Mouse (Mus musculus) embryonic facial prominence, embryonic 11.5 days (tissue): ENCODE measurements at regions not wholly inside any gene's neighbourhood (a gene's known extent, or its start where the extent isn't known, plus 50 kb on each side); places are given as distances from the start of the nearest gene placed in this dataset.

ENCODE experiments used
- ATAC-seq: fragments of 200-750 bp; cut with Nextera tagmentation; replicated peaks from 2 replicates; pipeline ENCODE4 v1.8.0; 2017; ENCODE audit warnings: low read depth; ENCODE audit not compliant: insufficient number of reproducible peaks, low FRiP score, low TSS enrichment
- DNase-seq: peaks from one replicate; pipeline ENCODE4 v3.0.0-alpha.2; 2015; ENCODE audit warnings: low spot score
- H3K27ac ChIP-seq: fragments of 300-500 bp; sonication (generic); replicated peaks from 2 replicates; pipeline ENCODE4 v1.5.1; 2014; ENCODE audit warnings: mild to moderate bottlenecking, low read depth, low read length, control low read depth
- H3K27me3 ChIP-seq: fragments of 300-500 bp; sonication (generic); 2 replicates; pipeline ENCODE4 v1.6.1; 2014; ENCODE audit warnings: mild to moderate bottlenecking, low read length, moderate library complexity, mixed read lengths; ENCODE audit not compliant: control insufficient read depth, insufficient read depth
- H3K36me3 ChIP-seq: fragments of 300-500 bp; sonication (generic); replicated peaks from 2 replicates; pipeline ENCODE4 v1.6.1; 2014; ENCODE audit warnings: low read depth, mild to moderate bottlenecking, low read length, moderate library complexity, mixed read lengths; ENCODE audit not compliant: control insufficient read depth, insufficient read depth
- H3K4me1 ChIP-seq: fragments of 300-500 bp; sonication (generic); 2 replicates; pipeline ENCODE4 v1.6.1; 2014; ENCODE audit warnings: low read length, mixed read lengths; ENCODE audit not compliant: control insufficient read depth, insufficient read depth
- H3K4me2 ChIP-seq: fragments of 300-500 bp; sonication (generic); 2 replicates; pipeline ENCODE4 v1.6.1; 2014; ENCODE audit warnings: low read depth, mild to moderate bottlenecking, control low read depth, low read length, moderate library complexity
- H3K4me3 ChIP-seq: fragments of 300-500 bp; sonication (generic); 2 replicates; pipeline ENCODE4 v1.5.1; 2014; ENCODE audit warnings: low read depth, low read length, control low read depth
- H3K9ac ChIP-seq: fragments of 300-500 bp; sonication (generic); replicated peaks from 2 replicates; pipeline ENCODE4 v1.6.1; 2014; ENCODE audit warnings: mild to moderate bottlenecking, control low read depth, low read length
- H3K9me3 ChIP-seq: fragments of 300-500 bp; sonication (generic); replicated peaks from 2 replicates; pipeline ENCODE4 v1.6.1; 2016; ENCODE audit warnings: mild to moderate bottlenecking, low read length, inconsistent platforms, mixed read lengths; ENCODE audit not compliant: control insufficient read depth
- WGBS: fragments of 180-500 bp; shearing (Covaris S2); extraction: QIAGEN DNeasy Blood & Tissue Kit; methylation state at CpG from one replicate; pipeline ENCODE4 v1.1.7; 2014; 5-methylcytosine and 5-hydroxymethylcytosine counted together

DNA sequence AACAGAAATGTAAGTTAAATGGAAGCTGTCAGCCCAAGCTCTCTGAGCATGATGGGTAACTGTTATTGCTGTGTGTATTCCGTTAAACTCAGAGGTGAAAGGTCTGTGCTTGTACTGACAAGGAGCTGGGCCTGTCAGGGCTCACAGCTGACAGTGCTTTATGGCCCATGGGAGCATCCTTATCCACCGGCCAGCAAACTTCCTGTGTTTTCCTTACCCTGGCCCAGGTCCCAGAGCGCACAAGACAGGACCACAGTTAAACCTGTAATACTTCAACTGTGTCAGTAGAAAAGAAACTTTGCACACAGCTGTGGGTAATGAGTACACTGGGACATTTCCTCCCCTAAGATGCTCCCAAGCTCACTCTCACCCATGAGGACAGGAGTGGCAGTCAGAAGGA is 407.7 kb upstream of the Mmadhc start:
- H3K4me2 ChIP-seq = no peak overlapping the region
- H3K9ac ChIP-seq = no peak overlapping the region
- H3K27me3 ChIP-seq = no peaks in the 10 kb centered on the region
- H3K4me3 ChIP-seq = no peak overlapping the region
- DNase-seq = no peak
- ATAC-seq = no peak
- H3K27ac ChIP-seq = no peak overlapping the region
- no peaks in the 10 kb centered on the region for H3K9me3 ChIP-seq
- H3K36me3 ChIP-seq = no peaks in the 10 kb centered on the region
- no peaks in the 10 kb centered on the region for H3K4me1 ChIP-seq
- WGBS = 32% methylated on average over 3 of the region's 3 CpGs

DNA sequence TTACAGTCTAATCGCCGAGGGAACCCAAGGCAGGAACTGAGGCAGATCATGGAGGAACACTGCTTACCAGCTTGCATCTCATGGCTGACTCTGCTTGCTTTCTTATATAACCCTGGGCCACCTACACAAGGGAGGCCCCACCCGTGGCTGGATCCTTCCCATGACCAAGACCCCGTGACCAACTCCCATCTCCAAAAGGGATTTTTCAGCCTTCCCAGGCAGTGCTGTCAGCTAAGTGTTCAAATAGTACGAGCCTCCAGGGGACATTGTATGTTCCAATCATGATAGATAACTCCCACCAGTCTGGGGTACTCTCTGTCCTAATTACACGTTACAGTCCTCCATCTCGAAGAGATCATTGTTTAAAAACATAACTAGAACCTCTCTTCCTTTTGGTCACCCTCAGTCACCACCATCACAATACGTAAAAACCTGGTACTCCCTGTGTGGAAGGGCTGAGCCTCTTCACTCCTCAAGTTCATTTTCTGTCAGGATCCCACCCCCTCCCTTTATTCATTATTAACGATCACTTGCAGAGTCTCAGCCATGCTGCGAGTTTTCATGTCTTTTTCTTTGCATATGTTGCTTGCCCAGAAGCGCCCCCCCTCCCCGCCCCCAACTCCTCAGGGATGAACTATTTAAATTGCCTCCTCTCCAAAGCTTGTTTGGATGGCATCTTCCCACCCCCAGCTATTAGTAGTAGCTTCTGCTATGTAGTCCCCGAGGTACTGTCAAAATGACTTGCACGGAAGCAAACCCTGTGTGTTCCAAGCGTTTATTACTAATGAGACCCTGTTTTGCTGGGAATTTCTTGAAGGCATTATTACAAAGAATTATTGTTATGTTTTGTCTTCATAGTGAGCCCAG is 406.2 kb upstream of the Mmadhc start:
- Histone ChIP-seq H3K9ac (no peak overlapping the region), H3K9me3 (no peaks in the 10 kb centered on the region), H3K27me3 (no peaks in the 10 kb centered on the region), H3K27ac (no peak overlapping the region), H3K4me3 (no peak overlapping the region), H3K36me3 (no peaks in the 10 kb centered on the region), H3K4me2 (no peak overlapping the region), H3K4me1 (no peaks in the 10 kb centered on the region)
- WGBS = 72% methylated on average over 15 of the region's 15 CpGs
- ATAC-seq (no peak), DNase-seq (no peak)

DNA sequence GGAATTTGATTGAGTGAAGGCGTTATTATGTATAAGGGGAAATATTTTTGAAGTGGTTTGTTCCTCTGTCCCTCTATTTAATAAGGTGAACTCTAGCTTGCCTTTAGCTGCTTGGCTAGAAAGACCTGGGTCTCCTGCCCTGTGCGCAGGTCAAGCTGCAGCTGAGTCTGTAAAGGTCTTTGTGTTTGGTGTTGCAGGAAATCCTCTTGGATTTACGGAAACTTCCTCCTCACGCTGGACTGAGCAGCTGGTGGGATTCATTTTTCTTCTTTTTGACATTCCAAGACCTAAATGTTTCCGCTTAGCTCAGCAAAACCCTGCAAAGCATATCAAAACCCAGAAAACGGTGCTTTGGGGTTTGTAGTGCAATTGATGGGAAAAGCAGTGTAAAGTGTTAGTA is 402.2 kb upstream of the Mmadhc start:
- ATAC-seq (no peak), DNase-seq (no peak)
- Histone ChIP-seq H3K9ac (no peak overlapping the region), H3K4me3 (no peak overlapping the region), H3K36me3 (no peaks in the 10 kb centered on the region), H3K27me3 (no peaks in the 10 kb centered on the region), H3K4me1 (no peaks in the 10 kb centered on the region; the same call in 1 of the 2 replicates), H3K27ac (no peak overlapping the region), H3K4me2 (no peak overlapping the region), H3K9me3 (no peaks in the 10 kb centered on the region)
- WGBS = 56% methylated on average over 6 of the region's 6 CpGs

DNA sequence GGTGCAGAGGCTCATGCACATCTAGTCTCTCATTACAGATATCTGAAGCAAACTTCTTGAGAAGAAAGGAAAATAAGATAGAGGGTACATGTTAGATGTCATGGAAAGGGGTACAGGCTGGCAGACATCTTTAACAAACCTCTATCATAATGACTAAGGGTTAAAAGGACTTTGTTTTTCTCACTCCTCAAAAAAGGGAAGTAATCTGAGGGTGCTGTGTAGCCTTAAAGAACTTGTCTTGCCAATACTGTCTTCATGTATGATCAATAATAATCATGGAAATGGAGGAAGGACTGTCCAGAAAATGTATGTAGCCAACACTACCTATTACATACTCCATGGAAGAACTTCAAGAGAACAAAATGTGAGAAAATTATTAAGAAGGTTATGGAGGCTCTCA is 400.0 kb upstream of the Mmadhc start:
- no peak for ATAC-seq
- Histone ChIP-seq H3K9ac (no peak overlapping the region), H3K4me1 (no peaks in the 10 kb centered on the region; the same call in 1 of the 2 replicates), H3K36me3 (no peaks in the 10 kb centered on the region), H3K4me3 (no peak overlapping the region), H3K9me3 (no peaks in the 10 kb centered on the region), H3K27me3 (no peaks in the 10 kb centered on the region), H3K4me2 (no peak overlapping the region), H3K27ac (no peak overlapping the region)
- DNase-seq = no peak

DNA sequence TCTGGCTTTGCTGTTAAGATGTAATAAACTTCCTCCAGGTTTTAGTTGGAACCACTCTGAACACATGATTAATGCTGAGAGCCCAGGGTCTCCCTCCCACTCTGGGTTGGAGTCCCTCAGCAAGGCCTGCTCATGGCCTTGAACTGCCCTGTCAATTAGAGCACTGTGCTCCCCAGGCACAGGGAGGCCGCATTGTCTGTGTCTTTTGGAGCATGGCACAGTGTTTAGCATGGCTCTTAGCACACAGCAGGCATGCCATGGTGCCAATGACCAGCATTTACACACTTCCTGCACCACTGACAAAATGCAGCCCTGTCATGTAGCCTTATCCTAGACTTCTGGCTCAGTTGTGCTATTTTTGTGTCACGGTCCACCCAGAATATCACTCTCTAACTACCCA is 398.2 kb upstream of the Mmadhc start:
- DNase-seq (no peak), ATAC-seq (no peak)
- Histone ChIP-seq H3K4me3 (no peak overlapping the region), H3K4me2 (no peak overlapping the region), H3K4me1 (no peaks in the 10 kb centered on the region; the same call in 1 of the 2 replicates), H3K9me3 (no peaks in the 10 kb centered on the region), H3K9ac (no peak overlapping the region), H3K27me3 (no peaks in the 10 kb centered on the region), H3K36me3 (no peaks in the 10 kb centered on the region), H3K27ac (no peak overlapping the region)
- WGBS = 74% methylated on average over 2 of the region's 2 CpGs

DNA sequence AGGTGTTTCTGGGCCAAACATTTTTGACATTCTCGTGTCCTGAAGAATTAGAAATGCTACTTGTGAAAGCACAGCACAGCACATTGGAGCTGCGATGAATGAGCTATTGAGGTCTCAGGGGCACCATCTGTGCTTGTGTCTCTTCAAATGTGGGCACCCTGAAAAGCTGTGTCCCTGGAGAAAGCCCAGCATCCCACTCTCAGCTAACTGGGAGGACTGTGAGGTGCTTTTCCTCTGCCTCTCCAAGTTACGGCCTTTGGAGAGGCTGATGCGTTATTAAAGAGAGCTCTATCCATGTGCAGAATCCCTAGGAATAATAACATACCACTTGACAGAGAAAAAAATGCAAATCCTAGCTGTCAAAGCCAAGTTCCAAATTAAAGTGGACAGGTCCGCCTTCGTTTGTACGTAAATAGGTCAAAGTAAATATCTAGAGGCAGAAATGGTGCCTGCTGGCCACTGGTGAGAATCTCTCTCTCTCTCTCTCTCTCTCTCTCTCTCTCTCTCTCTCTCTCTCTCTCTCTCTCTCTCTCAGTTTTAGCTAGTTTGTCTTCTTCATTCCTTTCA is 397.3 kb upstream of the Mmadhc start:
- DNase-seq = no peak
- no peak overlapping the region for H3K27ac ChIP-seq
- H3K4me1 ChIP-seq = no peaks in the 10 kb centered on the region; the same call in 1 of the 2 replicates
- 54% methylated on average over 7 of the region's 7 CpGs for WGBS
- H3K36me3 ChIP-seq = no peaks in the 10 kb centered on the region
- no peaks in the 10 kb centered on the region for H3K27me3 ChIP-seq
- H3K9ac ChIP-seq = no peak overlapping the region
- no peaks in the 10 kb centered on the region for H3K9me3 ChIP-seq
- no peak overlapping the region for H3K4me2 ChIP-seq
- H3K4me3 ChIP-seq = no peak overlapping the region
- no peak for ATAC-seq

DNA sequence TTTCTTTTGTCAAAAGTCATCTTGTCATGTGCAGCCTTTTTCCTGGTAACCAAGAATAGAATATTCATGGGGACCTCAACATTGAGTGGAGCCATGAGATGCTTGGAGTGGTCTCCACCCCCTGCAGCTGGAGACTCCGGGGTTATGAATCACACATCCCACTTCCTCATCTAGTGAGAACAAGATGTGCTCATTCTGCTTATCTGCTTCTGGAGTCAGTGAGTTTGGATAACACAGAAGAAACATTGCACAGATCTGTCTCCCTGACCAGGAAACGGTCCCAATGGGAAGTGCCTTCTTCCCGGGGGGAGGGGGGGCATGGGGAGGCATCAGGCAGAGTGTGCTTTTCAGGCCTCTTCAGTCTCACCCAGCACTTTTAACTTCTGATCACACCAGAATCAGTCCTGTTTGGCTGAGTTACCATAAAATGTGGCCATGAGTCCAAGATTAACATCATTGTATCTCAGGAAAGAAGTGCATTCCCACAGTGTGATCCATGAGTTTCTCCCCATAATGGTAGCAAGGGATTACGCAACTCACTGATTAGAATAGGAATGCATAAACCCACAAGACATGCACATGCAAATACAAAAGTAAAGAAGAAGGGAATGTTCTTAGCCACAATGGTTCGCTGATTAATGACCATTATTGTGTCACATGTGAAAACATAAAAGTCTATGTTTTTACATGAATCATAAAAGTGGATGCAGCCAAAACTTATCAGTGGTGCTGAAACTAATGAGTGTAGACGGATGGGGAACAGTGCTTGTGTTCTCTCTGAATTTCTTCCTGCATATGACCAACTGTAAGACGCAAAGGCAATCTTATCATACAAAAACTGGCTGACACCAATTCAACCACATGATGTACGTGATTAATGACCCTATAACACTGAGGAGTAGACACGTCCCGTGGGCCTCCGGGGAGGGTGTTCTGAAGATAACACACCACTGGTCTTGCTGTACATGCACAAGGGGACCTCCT is 393.8 kb upstream of the Mmadhc start:
- Histone ChIP-seq H3K27ac (no peak overlapping the region), H3K27me3 (no peaks in the 10 kb centered on the region), H3K9ac (no peak overlapping the region), H3K4me2 (no peak overlapping the region), H3K4me3 (no peak overlapping the region), H3K36me3 (no peaks in the 10 kb centered on the region), H3K9me3 (no peaks in the 10 kb centered on the region), H3K4me1 (no peaks in the 10 kb centered on the region; the same call in 1 of the 2 replicates)
- WGBS = 92% methylated on average over 11 of the region's 11 CpGs
- DNase-seq = no peak
- no peak for ATAC-seq
